Mouse (Mus musculus): ENCODE results near the gene Gm21312.
"Not testable (repeated sequence)": the region's sequence is repeated elsewhere in the genome, so short reads cannot be mapped to it uniquely, and the experiment has no call there.

GRCm38 (mm10) chr10:104159706-104160105 is 17.1 kb upstream of the Gm21312 start, which contains the start of gene Gm8764:
- not testable (repeated sequence) for TF ChIP-seq EP300 (optimal IDR thresholded peaks at IDR 0.05); CTCF (IDR thresholded peaks at IDR 0.05; ENCODE audit: low read depth)
